Mouse (Mus musculus) megakaryocyte, embryonic 14.5 days (primary cell): Measurements from ENCODE around the gene Ncaph2.

Experiments
- FLI1 ChIP-seq: IDR thresholded peaks from 2 replicates; pipeline ENCODE4 v1.6.1; 2012; ENCODE audit warnings: low read length, inconsistent platforms, mixed read lengths
- GATA1 ChIP-seq: IDR thresholded peaks from 3 replicates; pipeline ENCODE4 v1.6.1; 2012; ENCODE audit warnings: mixed read lengths, low read length, inconsistent platforms, borderline replicate concordance

- TF ChIP-seq FLI1: no peak
- TF ChIP-seq GATA1: no peak
Observed at GRCm38 (mm10) chr15:89374340-89374739, 18.8 kb downstream of the Ncaph2 start.
